Mouse (Mus musculus): ENCODE measurements at regions not wholly inside any gene's neighbourhood (a gene's known extent, or its start where the extent isn't known, plus 50 kb on each side); places are given as distances from the start of the nearest gene placed in this dataset.

GRCm38 (mm10) chr13:60020175-60020487 lies 157.0 kb downstream of the Gas1 start:
- TF ChIP-seq POLR2A (IDR thresholded peaks at IDR 0.05; ENCODE audit: control insufficient read depth, low read depth, low read length) (no peak), CTCF (IDR thresholded peaks at IDR 0.05; ENCODE audit: control insufficient read depth, insufficient read depth, insufficient replicate concordance, low read depth, low read length) (no peak)

Measured in testis, adult 2 months (tissue).